Mouse (Mus musculus) gastrocnemius, adult 2 months (tissue): Measurements from ENCODE around the gene Lrsam1. TPM values are rescaled to one million over a fixed set of nuclear protein-coding genes. Genes with fewer than 3 reads are reported as not detected.
A peak's percentile ranks its signal among the peaks of the same experiment; 100 is the strongest.

ENCODE experiments used
- DNase-seq: peaks from one replicate; pipeline ENCODE4 v3.0.0; 2022
- H3K27ac ChIP-seq: fragments of 200-600 bp; 2 replicates; pipeline ENCODE4 v1.8.1; 2022; ENCODE audit warnings: mild to moderate bottlenecking
- H3K4me3 ChIP-seq: fragments of 200-600 bp; 2 replicates; pipeline ENCODE4 v1.8.1; 2022; ENCODE audit warnings: mild to moderate bottlenecking, moderate library complexity
- CTCF ChIP-seq: fragments of 200-600 bp; IDR thresholded peaks from 2 replicates; pipeline ENCODE4 v1.8.1; 2022; ENCODE audit warnings: antibody characterized with exemption, mild to moderate bottlenecking, moderate library complexity
- intact Hi-C: fragments of 180-260 bp; cut with DNase I; formaldehyde crosslinking; loops from one replicate; pipeline ENCODE4 v1.15.1; 2025
- total RNA-seq, 2 experiments: library from RNA; stranded (reverse); gene quantifications; 2 replicates each; pipeline ENCODE4 v1.2.3; 2021

The Lrsam1 gene
- total RNA-seq, 2 experiments from 2014 or later, result 9.9 to 14.1 TPM

GRCm38 (mm10) chr2:32981725-32982271 lies 20.4 kb upstream of the Lrsam1 start, which contains the start of gene Slc2a8:
Slc2a8 (minus strand) TSS chr2:32982083.
- no peak for TF ChIP-seq CTCF
- Histone ChIP-seq H3K4me3 (peak within 1 kb of the TSS; percentile 91), H3K27ac (peak within 1 kb of the TSS; percentile 92)
- intact Hi-C loops, result loop anchor here (5.0 to 10.0 kb wide), 2 partner anchors 151 to 363 kb away; partner anchors contain the start of gene Garnl3
- peak; percentile 95 for DNase-seq

DNA sequence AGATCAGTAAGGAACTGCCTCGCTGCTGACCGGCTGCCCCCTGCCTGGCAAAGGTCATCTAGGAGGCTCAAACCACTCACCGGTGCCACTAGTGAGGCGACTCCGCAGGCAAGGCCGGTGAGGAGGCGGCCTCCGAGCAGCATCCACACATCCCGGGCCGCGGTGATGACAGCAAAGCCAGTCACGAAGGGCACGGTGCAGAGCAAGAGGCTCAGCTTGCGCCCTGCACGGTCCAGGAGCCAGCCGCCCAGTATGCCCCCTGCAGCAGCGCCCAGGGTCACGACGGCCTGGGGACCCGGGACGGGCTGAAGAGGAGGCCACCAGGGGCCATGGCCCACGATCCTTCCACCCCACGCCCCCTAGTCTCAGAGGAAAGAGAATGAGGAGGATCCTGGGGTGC lies 19.9 kb upstream of the Lrsam1 start:
- H3K27ac ChIP-seq, result peak overlapping the region; percentile 92
- H3K4me3 ChIP-seq, result peak overlapping the region; percentile 91
- intact Hi-C loops, result loop anchor here (5.0 to 10.0 kb wide), 2 partner anchors 151 to 364 kb away; partner anchors contain the start of gene Garnl3
- TF ChIP-seq CTCF, result no peak
- DNase-seq, result peak; percentile 52

DNA sequence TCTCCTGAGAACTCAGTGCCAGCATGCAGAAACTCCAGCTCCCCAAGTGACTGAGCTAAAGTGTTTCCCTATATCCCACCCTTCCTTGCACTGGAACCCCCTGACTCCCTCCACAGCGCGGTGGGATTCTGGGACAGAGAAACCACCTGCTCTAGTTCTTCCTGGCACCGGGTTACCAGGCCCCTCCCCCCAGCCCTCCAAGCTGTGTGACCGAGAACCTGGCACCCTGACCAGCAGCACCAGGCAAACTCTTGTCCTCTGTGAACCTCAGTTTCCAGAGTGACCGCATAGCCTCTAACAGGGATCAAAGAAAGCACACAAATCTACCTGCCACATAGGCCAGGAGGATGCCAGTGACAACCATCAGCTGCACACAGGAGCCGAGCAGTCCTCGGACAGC lies 18.3 kb upstream of the Lrsam1 start:
- DNase-seq, result no peak
- Histone ChIP-seq H3K27ac (no peak overlapping the region), H3K4me3 (no peak overlapping the region)
- intact Hi-C loops, result loop anchor here (5.0 to 10.0 kb wide), 2 partner anchors 153 to 365 kb away; partner anchors contain the start of gene Garnl3
- TF ChIP-seq CTCF, result no peak

GRCm38 (mm10) chr2:32978675-32979074 lies 17.3 kb upstream of the Lrsam1 start:
- Histone ChIP-seq H3K4me3 (no peak overlapping the region), H3K27ac (no peak overlapping the region)
- no peak for DNase-seq
- TF ChIP-seq CTCF, result no peak
- intact Hi-C loops, result no loop called here

GRCm38 (mm10) chr2:32977114-32977513 lies 15.7 kb upstream of the Lrsam1 start:
- Histone ChIP-seq H3K4me3 (no peak overlapping the region), H3K27ac (no peak overlapping the region)
- DNase-seq, result no peak
- intact Hi-C loops, result no loop called here
- no peak for TF ChIP-seq CTCF

GRCm38 (mm10) chr2:32974216-32974615 lies 12.8 kb upstream of the Lrsam1 start:
- H3K27ac ChIP-seq, result no peak overlapping the region
- no peak overlapping the region for H3K4me3 ChIP-seq
- TF ChIP-seq CTCF, result no peak
- DNase-seq, result no peak
- intact Hi-C loops, result no loop called here

- no peak for TF ChIP-seq CTCF
- no peak overlapping the region for H3K4me3 ChIP-seq
- intact Hi-C loops, result no loop called here
- no peak overlapping the region for H3K27ac ChIP-seq
- DNase-seq, result no peak
Measured at GRCm38 (mm10) chr2:32971235-32971634, 9.8 kb upstream of the Lrsam1 start.

DNA sequence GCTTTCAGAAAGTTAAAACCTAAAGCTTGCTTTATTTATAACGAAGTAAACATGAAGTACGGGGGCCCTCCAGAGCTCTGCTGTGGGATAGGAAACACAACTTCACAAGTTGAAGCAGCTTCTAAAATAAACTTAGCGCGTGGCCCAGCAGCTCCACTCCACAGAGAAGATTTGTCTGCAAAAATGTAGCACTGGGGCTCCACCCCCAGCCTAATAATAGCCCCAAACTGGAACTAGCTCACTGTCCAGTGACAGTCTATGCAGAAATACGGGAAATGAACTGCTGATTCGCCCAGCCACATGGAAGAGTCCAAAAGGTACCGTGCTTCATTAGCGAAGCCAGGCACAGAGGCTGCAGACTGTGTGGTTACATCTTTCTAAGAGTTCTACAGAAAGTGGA lies 7.9 kb upstream of the Lrsam1 start:
- Histone ChIP-seq H3K4me3 (no peak overlapping the region; the same call in 1 of the 2 replicates), H3K27ac (peak overlapping the region; percentile 54)
- DNase-seq, result peak; percentile 50
- no peak for TF ChIP-seq CTCF
- intact Hi-C loops, result no loop called here

- no peak for DNase-seq
- Histone ChIP-seq H3K4me3 (peak overlapping the region; percentile 90), H3K27ac (peak overlapping the region; percentile 98)
- intact Hi-C loops, result no loop called here
- TF ChIP-seq CTCF, result no peak
Measured at GRCm38 (mm10) chr2:32968024-32968614, 6.7 kb upstream of the Lrsam1 start.

- peak overlapping the region; percentile 98 for H3K27ac ChIP-seq
- peak; percentile 60 for TF ChIP-seq CTCF
- DNase-seq, result peak; percentile 93
- H3K4me3 ChIP-seq, result peak overlapping the region; percentile 90
- intact Hi-C loops, result no loop called here
Measured at GRCm38 (mm10) chr2:32966689-32967631, 5.5 kb upstream of the Lrsam1 start.

- no peak for DNase-seq
- TF ChIP-seq CTCF, result no peak
- Histone ChIP-seq H3K4me3 (peak overlapping the region; percentile 90), H3K27ac (peak overlapping the region; percentile 98)
- intact Hi-C loops, result no loop called here
Measured at GRCm38 (mm10) chr2:32966184-32966688, 4.8 kb upstream of the Lrsam1 start.

DNA sequence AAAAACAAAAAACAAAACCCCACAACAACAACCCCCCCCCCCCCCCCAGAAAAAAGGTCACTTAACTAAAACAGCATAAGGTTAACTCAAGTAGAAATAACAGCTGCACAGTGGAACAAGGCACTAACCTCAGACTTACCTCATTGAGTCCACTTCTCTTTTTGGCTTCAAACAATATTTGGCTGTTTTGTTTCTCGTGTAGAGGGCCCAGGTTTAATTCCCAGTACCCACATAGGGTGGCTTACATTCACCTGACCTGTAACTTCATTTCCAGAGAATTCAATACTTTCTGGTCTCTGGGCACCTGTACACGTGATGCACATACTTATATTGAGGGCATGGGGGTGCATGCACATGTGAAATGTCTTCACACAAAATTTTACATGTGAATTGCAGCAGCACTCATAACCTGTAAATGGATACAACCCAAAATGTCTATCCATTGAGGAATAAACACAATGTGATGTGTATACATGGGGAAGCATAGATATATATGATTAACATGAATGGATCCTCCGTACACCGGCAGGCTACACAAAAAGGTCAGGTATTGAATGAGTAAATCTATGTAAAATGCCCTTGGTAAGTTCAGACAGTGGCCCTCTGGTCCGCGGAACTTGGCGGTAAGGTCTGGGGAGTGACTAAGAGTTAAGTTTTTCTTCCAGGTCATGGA lies 4.2 kb upstream of the Lrsam1 start:
- DNase-seq, result no peak
- no peak for TF ChIP-seq CTCF
- Histone ChIP-seq H3K4me3 (no peak overlapping the region; the same call in 1 of the 2 replicates), H3K27ac (peak overlapping the region; percentile 98; the same call in 1 of the 2 replicates)
- intact Hi-C loops, result no loop called here
